Mouse (Mus musculus) lung, postnatal 0 days (tissue): Measurements from ENCODE around the gene Birc2.

Experiments
- CTCF ChIP-seq: IDR thresholded peaks from 2 replicates; pipeline ENCODE4 v1.5.1; 2016; ENCODE audit warnings: antibody characterized with exemption, mild to moderate bottlenecking
- EP300 ChIP-seq: IDR thresholded peaks from 2 replicates; pipeline ENCODE4 v1.6.1; 2016; ENCODE audit warnings: antibody characterized with exemption, mild to moderate bottlenecking, control low read depth

DNA sequence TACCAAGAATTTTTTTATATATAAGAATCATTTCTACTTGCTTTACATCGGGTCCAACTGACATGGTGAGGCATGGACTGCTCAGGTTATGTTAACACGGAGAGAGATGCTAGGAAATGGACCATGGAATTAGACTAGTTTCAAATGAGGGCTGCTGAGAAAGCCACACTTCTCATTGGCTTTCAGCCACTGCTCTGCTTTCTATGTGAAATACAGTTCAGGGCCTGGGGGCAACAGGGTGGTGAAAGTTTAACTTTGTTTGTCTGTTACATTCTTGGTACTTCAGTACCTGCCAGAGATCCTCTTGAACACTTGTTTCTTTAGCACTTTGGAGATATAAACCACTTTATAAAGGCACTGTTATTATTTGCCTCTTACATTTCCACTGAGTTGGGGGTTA, 43.3 kb downstream of the Birc2 start:
- TF ChIP-seq CTCF, result no peak
- TF ChIP-seq EP300, result no peak
